Mouse (Mus musculus) cerebellum, adult 9-11 months (tissue): ENCODE data around the gene Srd5a1.
"Not testable (repeated sequence)": the region's sequence is repeated elsewhere in the genome, so short reads cannot be mapped to it uniquely, and the experiment has no call there.

Source experiments
- DNase-seq: peaks from one replicate; pipeline ENCODE4 v3.0.0; 2022

Gene Srd5a1

GRCm38 (mm10) chr13:69611398-69612174 lies at the start of gene Srd5a1:
TSS of gene Srd5a1 (minus strand) at chr13:69611442.
- peak; percentile 100 for DNase-seq

DNA sequence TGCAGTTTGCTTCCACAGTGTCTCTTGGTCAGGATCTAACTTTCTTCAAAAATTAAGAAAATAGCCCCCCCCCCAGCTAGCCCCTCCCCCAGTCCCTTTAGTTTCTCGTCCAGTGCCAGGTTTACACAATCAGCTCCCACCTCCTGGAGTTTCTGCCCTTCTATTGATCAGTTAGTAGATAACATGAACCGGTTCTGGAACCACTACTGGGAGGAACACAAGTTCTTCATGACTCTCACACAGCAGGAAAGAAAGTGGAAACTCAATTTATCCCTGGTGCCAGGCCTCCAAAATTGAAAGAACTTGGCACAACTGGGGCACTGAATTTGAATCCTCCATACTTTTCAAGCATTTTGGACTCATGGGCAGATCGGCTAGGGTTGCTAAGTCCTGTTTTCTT lies 43.3 kb upstream of the Srd5a1 start:
- no peak for DNase-seq

GRCm38 (mm10) chr13:69646481-69646880 lies 35.2 kb upstream of the Srd5a1 start:
- DNase-seq: no peak

GRCm38 (mm10) chr13:69645694-69646423 lies 34.6 kb upstream of the Srd5a1 start:
- DNase-seq: no peak

GRCm38 (mm10) chr13:69644427-69645166 lies 33.4 kb upstream of the Srd5a1 start:
- DNase-seq: no peak

DNA sequence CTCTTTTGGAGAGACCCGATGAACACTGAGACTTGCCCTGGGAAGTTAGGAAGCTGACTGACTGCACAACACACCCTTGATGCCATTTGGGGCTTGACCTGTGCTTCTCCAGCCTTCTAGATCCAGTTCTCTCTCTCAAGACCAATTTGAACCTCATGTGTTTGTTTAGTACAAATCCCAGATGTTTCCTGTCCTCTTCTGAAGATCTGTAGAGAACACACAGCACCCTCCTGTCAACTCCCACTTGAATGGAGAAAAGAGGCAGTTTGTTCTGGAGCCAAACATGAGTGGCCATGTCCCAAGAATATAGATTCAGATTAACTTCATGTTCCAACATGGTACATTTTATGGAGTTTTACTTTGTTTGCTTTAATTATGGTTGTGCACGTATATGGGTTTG lies 32.7 kb upstream of the Srd5a1 start:
- no peak for DNase-seq

GRCm38 (mm10) chr13:69642656-69643216 lies 31.5 kb upstream of the Srd5a1 start:
- no peak for DNase-seq

GRCm38 (mm10) chr13:69641017-69641416 lies 29.8 kb upstream of the Srd5a1 start:
- no peak for DNase-seq

GRCm38 (mm10) chr13:69640541-69640940 lies 29.3 kb upstream of the Srd5a1 start:
- no peak for DNase-seq

DNA sequence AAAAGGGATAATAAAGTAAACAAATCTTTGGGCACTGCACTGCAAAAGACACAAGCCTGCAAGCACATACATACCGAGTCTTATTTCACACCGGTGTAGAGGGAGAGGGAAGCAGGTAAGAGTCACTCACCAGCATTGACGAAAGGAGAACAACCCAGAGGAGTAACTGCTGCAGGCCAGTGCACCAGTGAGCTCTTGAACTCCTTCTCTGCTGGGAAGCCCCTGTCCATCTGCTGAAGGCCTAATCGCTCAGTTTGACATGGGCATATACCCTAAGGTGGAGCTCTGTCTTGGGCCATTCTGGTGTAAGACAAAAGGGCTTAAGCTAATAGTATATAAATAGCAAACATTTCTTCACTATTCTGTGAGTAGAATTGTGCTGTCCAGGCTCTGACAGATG lies 28.9 kb upstream of the Srd5a1 start:
- DNase-seq: no peak

DNA sequence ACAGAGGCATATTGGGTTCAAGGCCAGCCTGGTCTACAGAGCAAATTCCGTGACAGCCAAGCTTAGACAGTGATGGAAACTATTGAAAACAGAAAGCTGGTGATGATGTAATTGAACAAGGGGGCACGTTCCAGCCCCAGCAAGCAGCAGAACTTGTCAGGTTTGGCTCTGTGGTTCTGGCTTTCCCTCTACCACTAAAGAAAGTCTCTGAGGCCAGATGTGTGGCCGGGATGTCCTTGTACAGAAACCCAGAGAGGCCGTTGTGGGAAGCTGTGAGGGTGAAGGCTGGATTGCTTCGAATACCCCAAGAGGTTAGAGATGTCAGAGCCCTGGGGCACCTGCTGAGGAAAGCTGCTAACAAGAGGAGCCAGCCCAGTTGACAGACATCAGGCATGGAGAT lies 28.0 kb upstream of the Srd5a1 start:
- no peak for DNase-seq

- DNase-seq: no peak
Observed at GRCm38 (mm10) chr13:69638108-69638626, 26.9 kb upstream of the Srd5a1 start.

DNA sequence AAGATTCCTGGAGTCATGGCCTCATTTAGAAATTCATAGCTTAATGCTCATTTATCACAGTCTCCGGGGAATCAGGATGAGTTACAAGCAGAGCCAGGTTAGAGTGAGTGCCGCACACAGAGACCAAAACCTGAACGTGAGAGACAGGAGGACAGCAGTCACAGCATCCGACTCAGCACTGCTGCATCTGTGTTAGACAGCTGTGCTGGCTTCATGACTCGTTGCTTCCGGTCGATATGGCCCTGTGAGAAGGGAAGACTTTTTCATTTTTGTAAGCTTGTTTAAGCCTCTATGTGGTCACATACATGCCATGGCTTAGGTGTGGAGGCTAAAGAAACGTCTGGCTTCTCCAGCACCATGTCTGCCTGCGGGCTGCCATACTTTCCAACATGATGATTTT lies 26.4 kb upstream of the Srd5a1 start:
- no peak for DNase-seq

GRCm38 (mm10) chr13:69636816-69637215 lies 25.6 kb upstream of the Srd5a1 start:
- DNase-seq: no peak

DNA sequence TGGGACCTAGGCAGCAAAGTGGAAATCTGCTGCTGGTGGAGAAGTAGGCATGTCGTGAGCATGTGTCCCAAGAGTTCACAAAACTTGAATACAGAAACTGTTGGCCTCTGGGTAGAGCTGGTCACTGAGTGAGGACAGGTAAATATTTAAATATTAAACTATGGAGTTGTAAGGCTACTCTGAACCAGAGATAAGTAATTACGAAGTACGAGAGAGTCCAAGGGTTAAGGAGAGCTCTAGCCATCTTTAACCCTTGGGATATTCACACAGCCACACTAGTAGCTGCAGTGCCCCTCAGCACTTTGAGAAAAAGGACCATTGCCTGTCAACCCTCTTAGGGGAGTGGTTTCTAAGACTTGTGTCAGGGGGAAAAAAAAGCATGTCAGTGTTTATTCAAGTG lies 25.1 kb upstream of the Srd5a1 start:
- no peak for DNase-seq

DNA sequence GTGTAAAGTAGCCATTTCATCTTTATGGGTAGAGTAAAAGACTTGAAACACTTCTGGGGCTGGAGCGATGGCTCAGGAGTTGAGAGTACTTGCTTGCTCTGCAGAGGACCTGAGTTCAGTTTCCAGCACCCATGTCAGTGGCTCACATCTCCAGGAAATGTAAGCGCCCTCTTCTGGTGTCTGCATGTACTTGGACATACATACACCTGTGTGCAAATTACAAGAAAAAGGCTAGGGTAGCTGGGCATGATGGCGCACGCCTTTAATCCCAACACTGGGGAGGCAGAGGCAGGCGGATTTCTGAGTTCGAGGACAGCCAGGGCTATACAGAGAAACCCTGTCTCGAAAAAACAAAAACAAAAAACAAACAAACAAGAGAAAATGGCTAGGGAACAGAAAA lies 24.6 kb upstream of the Srd5a1 start:
- not testable (repeated sequence) for DNase-seq

- no peak for DNase-seq
Observed at GRCm38 (mm10) chr13:69633988-69634387, 22.7 kb upstream of the Srd5a1 start.

DNA sequence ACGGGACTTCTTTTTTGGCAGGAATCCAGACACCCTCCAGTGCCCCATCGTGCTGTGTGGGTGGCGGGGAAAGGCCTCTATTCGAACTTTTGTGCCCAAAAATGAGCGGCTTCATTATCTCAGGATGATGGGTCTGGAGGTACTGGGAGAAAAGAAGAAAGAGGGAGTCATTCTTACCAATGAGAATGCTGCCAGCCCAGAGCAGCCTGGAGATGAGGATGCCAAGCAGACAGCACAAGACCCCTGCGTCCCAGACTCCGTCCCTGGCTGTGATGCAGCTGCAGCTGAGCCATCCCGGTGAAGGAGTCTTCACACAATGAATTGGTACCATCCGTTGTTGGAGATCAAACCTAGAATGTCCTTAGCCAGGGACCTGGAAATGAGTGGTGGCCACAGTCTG lies 22.3 kb upstream of the Srd5a1 start:
- DNase-seq: no peak

- DNase-seq: no peak
Observed at GRCm38 (mm10) chr13:69631659-69632058, 20.4 kb upstream of the Srd5a1 start.

GRCm38 (mm10) chr13:69631111-69631510 lies 19.9 kb upstream of the Srd5a1 start:
- no peak for DNase-seq

- no peak for DNase-seq
Observed at GRCm38 (mm10) chr13:69630576-69630975, 19.3 kb upstream of the Srd5a1 start.

GRCm38 (mm10) chr13:69627941-69628340 lies 16.7 kb upstream of the Srd5a1 start:
- no peak for DNase-seq

GRCm38 (mm10) chr13:69624510-69624909 lies 13.3 kb upstream of the Srd5a1 start:
- DNase-seq: no peak
